Mouse (Mus musculus) adrenal gland, postnatal 4 days (tissue): ENCODE measurements around the gene Spns3. TPM values are rescaled to one million over a fixed set of nuclear protein-coding genes. Genes with fewer than 3 reads are reported as not detected.

ENCODE experiments used
- DNase-seq, 2 experiments: peaks; one replicate each; pipeline ENCODE4 v3.0.0; 2021 to 2022; ENCODE audit warnings: low spot score in 2 of 2, mixed read lengths in 2 of 2
- long read RNA-seq, 2 experiments: library from polyadenylated mRNA; stranded (forward); transcript quantifications; one replicate each; pipeline ENCODE4 v2.0.0; 2021
- total RNA-seq, 2 experiments: library from RNA; stranded (reverse); gene quantifications; 2 replicates each; pipeline ENCODE4 v1.2.3; 2021

The Spns3 gene
- under 1 TPM; 0.45 to 0.50 TPM for total RNA-seq
- long read RNA-seq, experiment 1 = 0 reads
- long read RNA-seq, experiment 2 = 0 reads

DNA sequence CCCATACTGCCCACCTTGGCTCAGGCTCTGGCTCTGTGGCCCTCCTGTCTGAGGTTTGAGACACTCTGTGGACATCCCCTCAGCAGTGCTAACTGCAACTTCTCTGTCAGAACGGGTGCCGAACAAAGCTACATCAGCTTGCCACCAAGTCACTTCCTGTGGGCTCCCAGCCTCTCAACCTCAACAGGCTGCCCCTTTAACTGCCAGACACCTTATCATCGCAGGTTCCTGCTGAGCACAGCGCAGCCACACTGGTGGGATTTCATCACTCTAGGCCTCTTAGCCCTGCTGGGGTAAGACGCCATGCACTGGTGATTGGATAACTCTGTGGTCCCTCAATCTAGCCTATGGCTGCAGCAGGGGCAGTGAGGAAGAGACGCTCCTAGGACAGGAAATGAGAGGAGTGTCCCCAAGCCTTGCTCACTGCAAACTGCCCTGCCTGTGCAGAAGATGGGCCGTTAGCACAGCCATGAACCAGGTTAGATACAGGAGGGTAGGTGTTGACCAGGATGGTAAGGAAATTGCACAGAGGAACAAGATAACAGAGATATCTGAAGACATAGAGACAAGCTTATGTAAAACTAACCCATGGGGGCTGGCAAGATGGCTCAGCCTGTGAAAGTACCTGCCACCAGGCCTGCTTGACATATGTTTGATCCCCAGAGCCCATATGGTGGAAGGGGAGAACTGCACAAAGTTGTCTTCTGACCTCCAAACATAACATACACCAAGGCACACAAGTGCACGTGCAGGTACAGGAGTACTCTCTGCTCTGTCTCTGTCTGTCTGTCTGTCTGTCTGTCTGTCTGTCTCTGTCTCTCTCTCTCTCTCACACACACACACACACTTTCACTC, at the start of gene Spns3:
TSS of gene Spns3 (minus strand) at position 373 of the 855 bp plus-strand sequence.
- DNase-seq = no peak

DNA sequence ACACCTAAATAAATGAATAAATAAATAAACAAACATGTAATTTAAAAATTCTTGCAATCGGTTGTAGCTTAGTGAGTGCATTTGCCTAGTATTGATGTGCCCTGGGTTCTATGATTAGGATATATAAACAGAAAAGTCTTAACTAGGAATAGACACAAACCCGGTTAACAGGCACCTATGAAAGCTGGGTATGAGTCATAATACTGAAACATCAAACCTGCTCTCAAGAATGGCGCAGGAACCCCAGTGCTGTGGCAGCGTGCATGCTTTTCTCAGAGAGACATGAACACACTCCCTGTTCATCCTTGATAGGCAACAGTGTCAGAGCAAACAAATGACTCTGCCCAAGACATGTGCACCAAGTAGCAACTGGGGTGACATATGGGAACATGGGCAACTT, 47.5 kb upstream of the Spns3 start:
- no peak for DNase-seq

DNA sequence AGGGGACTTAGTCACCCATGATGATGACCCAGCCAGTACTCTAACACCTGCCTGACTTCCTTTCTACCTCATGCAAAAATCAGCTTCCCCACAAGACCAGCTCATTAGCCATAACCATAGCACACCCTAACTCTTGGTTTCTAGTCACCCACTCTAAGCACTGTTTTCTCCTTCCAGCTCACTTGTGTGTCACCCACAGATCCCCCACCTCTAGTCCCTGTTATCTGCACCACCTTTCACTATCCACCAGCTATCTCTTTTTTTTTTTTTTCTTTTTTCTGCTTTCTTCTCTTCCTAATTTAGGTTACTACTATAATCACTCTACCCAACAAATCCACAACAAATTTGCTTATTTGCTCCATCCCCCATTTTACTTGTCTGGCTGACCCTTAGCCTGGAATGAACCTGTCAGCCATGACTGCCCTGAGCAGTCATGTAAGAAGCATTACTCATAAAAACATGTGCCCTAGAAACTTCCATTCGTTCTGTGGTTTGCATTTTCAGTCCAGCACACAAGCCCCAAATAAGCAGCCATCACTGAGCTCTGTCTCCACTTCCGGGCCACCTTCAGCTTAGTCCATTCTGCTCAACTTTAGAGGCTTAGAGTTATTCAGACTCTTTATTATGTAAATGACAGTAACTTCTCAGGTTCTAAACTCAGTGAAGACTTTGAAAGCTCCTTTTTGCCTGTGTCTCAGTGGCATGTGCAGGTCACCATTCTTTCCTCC, 44.9 kb upstream of the Spns3 start:
- DNase-seq = no peak

DNA sequence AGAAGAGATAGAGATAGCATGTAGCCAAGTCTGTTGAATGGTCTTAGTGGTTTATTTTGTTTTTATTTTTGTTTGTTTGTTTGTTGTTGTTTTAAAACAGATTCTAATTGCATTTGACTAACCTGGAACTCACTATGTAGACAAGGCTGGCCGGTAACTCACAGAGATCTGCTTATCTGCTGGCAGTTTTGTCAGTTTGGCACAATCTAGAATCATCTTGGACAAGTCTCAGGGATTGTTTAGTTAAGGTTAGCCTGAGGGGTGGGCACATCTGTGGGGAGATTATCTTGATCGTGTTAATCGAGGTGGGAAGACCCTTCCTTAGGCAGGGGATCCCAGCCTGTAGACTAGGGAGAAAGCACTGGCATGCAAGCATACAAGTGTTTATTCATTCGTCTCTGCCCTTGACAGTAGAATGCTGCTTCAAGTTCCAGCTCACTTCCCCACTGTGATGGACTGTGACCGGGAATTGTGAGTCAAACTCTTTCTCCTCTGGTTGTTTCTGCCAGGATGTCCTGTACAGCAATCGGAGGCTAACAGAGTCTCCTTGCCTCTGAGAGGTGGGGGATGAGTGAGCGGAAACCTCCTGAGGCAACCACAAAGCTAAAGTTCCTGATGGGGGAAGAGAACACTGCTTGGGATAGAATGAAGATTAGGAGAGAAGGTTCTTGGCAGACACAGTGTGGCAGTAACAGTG, 37.4 kb upstream of the Spns3 start:
- no peak for DNase-seq

DNA sequence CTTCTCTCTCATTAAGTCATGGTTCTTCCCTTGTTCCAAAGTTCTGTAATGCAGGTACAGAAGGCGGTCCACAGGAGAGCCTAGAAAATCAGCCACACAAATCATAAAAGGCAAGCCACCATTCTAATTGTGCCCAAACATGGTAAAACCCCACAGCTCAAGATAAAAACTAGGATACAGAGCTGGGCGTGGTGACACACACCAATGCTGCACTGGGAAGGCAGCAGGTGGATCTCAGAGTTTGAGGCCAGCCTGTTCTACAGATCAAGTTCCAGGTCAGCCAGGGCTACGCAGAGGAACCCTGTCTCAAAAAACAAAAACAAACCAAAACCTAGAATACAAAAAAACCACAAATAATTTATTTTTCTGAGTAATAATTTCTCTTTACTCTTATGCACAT, 36.3 kb upstream of the Spns3 start:
- no peak for DNase-seq

DNA sequence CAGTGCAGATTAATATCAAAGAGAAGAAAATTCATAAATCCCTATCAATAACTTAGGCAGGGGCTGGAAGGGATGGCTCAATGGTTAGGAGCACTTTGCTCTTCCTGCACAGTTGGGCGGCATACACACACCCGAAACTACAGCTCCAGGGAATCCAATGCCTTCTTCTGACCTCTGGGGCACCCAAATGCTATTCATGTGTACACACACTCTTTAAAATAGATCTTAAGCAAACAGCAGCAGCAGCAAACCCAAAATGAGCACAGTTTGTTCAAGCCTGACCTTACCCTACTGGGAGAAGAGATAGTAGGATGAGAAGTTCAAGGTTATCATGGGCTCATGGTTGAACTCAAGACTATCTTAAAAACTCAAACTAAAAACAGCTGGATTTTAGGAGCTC, 32.8 kb upstream of the Spns3 start:
- DNase-seq = no peak

DNA sequence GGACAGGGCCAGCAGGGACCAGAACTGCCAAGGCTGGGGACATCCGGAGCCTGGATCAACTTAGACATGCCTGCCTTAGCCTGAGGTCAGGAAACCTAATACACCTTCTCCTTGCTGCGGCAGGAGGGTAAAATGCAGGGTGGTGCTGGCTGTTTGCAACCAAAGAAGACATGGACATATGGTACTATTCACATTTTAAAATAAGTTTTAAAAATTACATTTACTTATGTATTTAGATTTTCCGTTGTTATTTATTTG, 32.1 kb upstream of the Spns3 start:
- no peak for DNase-seq

DNA sequence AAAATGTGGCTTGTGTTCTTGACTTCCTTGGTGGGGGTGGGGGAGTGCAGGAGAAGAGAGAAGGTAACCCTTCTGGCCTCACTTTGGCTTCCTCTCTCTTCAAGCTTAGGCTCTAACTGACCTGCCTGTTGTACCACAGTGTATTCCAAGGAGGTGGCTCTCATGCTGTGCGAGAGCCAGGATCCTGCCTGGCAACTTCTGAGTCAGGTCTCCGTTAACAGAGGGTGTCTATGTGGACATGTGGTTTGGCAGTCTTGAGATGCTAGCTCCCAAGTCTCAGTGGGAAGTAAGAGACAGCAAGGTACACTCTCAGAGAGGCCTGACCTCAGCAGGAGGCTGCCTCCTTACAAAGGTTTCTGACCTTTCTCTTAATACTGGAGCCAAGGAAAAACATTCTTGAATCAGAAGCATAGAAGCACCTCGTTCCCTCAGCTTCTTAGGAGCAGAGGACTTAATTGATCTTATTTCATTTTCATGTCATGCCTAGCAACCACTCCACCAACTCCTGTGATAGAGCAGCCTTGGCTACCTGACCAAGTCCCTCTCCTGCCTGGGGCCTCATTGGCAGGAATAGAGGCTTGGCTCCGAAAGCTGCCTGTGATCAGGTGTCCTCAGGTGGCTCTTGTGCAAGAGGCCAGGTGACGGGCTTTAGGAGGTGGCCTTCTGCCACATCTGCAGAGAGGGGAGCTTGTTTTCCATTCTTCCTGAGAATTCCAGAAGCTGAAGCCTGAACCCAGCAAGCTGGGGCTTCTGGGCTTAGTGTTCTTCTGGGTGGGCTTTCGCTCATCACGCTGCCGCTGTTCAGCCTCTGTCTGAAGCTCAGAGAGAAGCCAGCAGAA, 31.5 kb upstream of the Spns3 start:
- no peak for DNase-seq

DNA sequence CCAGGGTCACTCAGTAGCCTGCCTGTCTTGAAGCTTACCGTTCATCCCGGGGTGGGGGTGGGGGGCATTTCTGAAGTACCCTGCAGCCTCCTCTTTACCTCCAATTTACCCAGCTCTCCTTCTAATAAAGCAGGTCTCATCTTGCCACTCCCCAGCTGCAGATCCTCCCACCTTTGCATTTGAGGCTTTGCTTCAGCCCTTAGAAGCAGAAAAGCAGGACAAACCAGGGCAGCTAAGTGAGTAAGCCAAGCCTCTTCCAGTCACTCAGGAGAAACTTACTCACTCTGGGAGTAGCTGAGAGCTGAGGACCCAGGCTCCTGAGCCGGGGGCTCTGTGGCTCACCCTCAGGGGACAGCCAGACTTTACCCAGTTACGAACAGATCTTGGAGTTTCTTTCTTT, 28.2 kb upstream of the Spns3 start:
- DNase-seq = no peak

DNA sequence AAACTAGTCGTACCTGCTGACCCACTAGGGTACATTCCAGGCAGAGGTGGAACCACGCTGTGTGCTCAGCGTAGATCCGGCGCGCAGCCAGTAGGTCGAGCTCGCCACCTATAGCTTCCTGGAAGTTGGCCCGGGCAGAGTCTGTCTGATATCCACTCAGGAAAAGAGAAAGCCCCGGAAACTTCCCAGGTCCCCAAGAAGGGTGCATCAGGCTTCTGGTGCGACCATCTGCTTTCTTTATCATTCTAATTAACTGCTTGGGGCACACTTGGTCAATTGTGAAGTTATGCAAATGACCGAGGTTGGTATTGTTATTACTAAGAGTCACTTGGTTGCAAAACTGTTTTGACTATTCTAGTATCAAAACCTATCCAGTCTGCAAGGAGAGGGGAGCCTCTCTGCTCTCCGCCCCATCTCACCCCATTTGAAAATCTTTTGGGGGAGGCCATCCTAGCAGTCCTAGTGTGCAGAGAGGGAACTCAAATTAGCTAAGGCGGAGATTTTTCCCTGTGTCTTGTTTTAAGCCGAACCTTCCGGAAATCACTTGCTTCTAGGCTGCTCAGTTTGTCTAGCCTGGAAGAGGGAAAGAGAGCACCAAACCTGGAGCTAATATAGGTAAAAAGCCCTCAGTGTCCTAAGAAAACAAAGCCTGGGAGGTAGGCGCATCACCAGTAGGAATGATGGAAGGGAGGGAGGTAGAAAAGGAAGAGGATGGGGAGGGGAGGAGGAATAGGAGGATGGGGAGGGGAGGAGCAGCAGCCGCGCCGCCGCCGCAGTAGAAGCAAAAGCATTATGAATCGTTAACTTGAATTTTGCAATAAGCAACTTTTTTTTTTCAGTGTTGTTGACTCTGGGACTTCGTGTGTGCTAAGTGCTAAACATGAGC, 26.4 kb upstream of the Spns3 start:
- no peak for DNase-seq

DNA sequence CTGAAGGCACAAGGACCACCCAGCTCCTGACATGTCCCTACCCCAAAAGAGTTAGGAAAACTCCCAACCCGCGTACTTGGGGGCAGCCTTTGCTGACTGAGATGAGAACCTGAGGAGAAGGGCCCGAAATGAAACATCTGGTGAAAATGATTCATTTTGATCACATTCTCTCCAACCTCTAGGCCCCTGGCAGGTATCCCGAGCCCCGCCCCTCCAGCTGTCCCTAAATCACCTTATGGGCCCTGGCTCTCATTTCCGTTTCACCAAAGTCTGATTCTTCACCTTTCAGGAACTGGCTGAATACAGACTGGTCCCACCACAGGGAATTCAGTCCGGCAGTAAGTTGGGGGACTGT, 25.8 kb upstream of the Spns3 start:
- DNase-seq = no peak

DNA sequence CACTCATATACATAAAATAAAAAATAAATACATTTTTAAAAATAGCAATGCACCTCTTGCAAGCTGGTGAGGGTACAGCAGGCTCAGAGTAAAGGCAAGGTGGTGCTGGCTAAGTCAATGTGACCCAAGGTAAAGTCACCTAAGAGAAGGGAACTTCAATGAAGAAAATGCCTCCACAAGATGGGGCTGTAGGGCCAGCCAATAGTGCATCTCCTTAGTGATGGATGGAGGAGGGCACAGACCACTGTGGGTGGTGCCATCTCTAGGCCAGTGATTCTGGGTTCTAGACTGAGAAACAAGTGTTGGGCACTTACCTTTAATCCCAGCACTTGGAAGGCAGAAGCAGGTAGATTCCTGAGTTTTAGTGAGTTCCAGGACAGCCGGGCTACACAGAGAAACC, 23.5 kb upstream of the Spns3 start:
- no peak for DNase-seq

DNA sequence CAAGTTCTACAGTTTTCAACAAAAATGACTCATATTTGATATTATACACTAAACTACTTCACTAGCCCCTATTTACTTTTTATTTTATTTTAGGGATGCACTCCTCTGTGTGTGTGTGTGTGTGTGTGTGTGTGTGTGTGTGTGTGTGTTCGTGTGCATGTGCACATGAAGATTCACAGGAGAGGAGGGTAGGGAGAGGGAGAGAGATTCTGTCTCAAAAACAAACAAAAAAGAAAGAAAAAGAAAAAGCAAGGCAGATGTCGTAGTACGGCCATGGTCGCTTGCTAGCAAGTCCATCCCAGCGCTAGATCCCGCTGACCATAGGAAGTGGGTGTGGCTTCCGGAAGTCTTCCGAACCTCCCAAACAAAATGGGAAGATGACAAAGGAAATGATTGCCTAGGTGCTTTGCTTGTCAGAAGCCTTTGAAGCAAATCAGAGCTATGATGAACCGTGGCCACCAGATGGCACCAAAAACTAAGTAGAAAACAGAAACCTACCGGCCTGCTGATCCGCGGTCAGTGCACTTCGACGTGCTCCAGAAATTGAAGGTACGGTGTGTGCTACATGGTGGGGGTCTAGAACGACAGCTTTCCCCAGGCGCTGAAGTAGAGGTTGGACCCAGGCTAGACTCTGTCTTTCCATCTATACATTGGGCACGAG, 20.1 kb upstream of the Spns3 start:
- peak; percentile 52 to 59 for DNase-seq

DNA sequence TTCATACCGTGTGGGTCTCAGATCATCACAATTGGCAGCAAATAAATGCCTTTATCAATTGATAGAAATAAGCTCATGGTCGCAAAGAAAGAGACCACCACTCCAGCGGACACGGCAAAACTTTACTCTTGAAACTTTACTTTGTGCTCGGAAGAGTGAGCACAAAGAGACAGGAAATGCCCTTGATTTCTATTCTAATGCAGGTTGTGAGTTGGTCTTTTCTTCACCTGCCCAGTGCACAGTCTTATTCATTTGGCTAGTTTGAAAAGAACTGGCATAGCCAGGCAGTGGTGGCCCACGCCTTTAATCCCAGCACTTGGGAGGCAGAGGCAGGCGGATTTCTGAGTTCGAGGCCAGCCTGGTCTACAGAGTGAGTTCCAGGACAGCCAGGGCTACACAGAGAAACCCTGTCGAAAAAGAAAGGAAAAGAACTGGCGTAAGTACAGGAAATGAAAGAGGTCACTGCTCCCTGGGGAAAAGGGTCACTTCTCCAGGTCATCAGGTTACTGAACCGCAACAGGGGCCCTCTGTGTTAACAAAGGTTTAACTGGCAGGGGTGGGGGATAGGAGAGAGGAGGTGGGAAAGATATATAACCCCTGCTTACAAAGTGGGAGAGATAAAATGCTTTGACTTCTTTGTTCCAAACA, 19.5 kb upstream of the Spns3 start:
- DNase-seq = no peak

DNA sequence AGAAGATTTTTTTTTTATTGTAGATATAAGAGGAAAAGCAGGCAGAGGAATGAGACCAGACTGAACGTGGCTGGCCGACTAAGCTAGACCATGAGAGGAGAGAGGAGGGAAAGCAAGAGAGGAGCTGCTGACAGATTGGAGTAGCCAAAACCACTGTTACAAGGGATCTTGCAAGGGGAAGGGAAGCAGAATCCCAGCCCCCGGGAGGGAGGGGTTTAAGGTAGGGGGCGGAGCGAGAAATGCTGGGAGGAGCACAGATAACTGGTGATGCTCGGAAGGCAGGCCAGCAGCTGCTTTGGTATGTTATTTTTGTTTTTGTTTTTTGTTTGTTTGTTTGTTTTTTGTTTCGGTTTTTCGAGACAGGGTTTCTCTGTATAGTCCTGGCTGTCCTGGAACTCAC, 18.7 kb upstream of the Spns3 start:
- DNase-seq = no peak

DNA sequence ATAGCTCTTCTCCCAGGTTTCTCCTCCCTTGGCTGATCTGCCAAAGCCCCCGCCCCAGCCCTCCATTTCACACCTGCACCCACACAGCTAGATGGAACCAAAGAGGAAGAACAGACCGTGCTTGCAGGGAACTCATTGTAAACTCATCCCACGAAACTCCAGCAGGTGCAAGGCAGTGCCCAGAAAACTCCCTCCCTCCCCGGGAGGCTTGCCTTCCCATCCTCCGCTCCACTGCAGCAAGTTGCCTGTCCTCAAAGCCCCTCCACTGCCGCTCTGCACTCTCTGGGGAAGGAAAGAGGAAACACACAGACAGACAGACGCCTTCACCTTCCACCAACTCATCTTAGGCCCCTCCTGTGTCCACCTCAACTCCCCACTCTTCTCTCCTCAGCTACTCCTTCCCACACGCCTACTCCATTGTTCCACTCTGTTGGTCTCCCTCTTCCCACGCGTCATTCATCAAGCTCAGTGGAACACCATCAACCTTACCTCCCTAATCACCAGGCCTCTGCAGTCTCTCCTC, 16.6 kb upstream of the Spns3 start:
- DNase-seq = no peak

DNA sequence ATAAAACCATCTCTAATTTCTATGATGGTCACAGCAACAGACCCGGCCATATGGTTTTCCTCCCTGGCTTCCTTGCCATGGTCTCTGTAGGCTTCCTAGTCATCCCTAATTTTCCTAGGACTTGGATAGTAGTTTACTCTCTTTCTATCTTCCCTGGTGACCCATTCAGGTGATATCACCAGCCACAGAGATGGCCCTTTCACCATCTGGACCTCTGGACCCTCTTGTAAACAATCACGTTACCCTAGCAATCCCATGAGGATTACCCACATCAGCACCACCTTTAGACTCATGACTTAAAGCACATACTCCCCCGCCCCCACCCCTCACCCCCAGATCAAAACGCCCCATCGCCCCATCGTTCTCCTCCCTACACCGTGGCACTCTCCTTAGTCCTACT, 16.0 kb upstream of the Spns3 start:
- no peak for DNase-seq

DNA sequence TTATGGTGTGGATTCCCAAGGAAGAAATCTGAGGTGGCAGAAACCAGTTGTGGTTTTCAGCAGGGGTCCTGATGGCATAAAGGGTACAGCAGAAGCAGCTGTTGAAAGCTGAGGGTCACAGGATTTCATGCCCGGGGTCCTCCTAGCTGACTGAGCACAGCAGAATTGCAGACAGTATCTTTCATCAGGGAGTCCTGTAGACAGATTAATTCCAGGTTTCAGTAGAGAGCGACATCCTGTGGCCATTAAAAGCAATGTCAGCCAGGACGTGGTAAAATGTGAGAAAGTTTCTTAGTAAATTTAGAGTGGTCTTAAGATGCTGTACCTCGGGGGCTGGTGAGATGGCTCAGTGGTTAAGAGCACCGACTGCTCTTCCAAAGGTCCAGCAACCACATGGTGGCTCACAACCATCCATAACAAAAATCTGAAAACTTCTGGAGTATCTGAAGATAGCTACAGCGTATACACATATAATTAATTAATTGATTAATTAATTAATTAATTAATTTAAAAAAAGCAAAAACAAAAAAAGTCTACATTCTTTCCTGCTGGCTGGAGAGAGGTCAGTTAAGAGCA, 14.0 kb upstream of the Spns3 start:
- DNase-seq = no peak

DNA sequence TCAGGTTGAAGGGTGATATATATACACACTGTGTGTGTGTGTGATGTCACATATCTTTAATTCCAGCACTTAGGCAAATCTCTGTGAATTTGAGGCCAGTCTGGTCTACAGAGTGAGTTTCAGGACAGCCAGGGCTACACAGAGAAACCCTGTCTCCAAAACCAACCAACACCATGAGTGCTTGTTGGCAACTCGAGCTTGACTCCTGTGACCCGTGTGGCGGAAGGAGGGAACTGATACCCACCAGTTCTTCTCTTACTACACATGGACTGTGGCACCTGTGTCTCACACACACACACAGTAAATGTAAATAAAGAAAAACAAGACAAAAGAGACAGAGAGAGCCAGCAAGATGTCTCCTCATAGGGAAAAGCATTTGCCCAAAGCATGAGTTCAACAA, 10.4 kb upstream of the Spns3 start:
- no peak for DNase-seq
